Mouse (Mus musculus) frontal cortex, adult (tissue): ENCODE results near the gene Myrf.

Source experiments
- ATAC-seq: cut with Nextera tagmentation; 2 replicates; pipeline ENCODE4 v1.9.2; 2017; ENCODE audit warnings: mild to moderate bottlenecking, moderate library complexity, mixed read lengths; ENCODE audit not compliant: low TSS enrichment

Gene Myrf

GRCm38 (mm10) chr19:10248128-10248527 lies 7.6 kb upstream of the Myrf start:
- no peak for ATAC-seq

GRCm38 (mm10) chr19:10247165-10247564 lies 6.6 kb upstream of the Myrf start:
- no peak for ATAC-seq

- peak; percentile 36 for ATAC-seq
Measured at GRCm38 (mm10) chr19:10244183-10244582, 3.6 kb upstream of the Myrf start.

GRCm38 (mm10) chr19:10242916-10243315 lies 2.4 kb upstream of the Myrf start:
- no peak for ATAC-seq

- ATAC-seq = peak; percentile 6; the same call in 1 of the 2 replicates
Measured at GRCm38 (mm10) chr19:10239975-10240653, 434 bp downstream of the Myrf start.

GRCm38 (mm10) chr19:10239419-10239818 lies 1.1 kb downstream of the Myrf start:
- no peak for ATAC-seq

GRCm38 (mm10) chr19:10238477-10238876 lies 2.1 kb downstream of the Myrf start:
- no peak for ATAC-seq

GRCm38 (mm10) chr19:10235784-10236565 lies 4.6 kb downstream of the Myrf start:
- ATAC-seq = no peak

- ATAC-seq = no peak
Measured at GRCm38 (mm10) chr19:10232327-10233017, 8.1 kb downstream of the Myrf start.

GRCm38 (mm10) chr19:10231871-10232270 lies 8.7 kb downstream of the Myrf start:
- ATAC-seq = no peak

- ATAC-seq = no peak
Measured at GRCm38 (mm10) chr19:10231016-10231415, 9.5 kb downstream of the Myrf start.

- ATAC-seq = no peak
Measured at GRCm38 (mm10) chr19:10225767-10226166, 14.8 kb downstream of the Myrf start.

GRCm38 (mm10) chr19:10224637-10225453 lies 15.7 kb downstream of the Myrf start:
- ATAC-seq = no peak

- ATAC-seq = no peak
Measured at GRCm38 (mm10) chr19:10223561-10223960, 17.0 kb downstream of the Myrf start.

GRCm38 (mm10) chr19:10222656-10223055 lies 17.9 kb downstream of the Myrf start:
- ATAC-seq = no peak

GRCm38 (mm10) chr19:10221585-10221984 lies 19.0 kb downstream of the Myrf start:
- ATAC-seq = no peak

GRCm38 (mm10) chr19:10219593-10219992 lies 21.0 kb downstream of the Myrf start:
- ATAC-seq = no peak

- peak; percentile 81 for ATAC-seq
Measured at GRCm38 (mm10) chr19:10219108-10219507, 21.4 kb downstream of the Myrf start.

GRCm38 (mm10) chr19:10216101-10216500 lies 24.4 kb downstream of the Myrf start:
- ATAC-seq = no peak

GRCm38 (mm10) chr19:10213796-10214471 lies 26.6 kb downstream of the Myrf start:
- ATAC-seq = no peak

- no peak for ATAC-seq
Measured at GRCm38 (mm10) chr19:10210885-10211284, 29.7 kb downstream of the Myrf start.
